Mouse (Mus musculus): Measurements from ENCODE around the gene Mtor.

DNA sequence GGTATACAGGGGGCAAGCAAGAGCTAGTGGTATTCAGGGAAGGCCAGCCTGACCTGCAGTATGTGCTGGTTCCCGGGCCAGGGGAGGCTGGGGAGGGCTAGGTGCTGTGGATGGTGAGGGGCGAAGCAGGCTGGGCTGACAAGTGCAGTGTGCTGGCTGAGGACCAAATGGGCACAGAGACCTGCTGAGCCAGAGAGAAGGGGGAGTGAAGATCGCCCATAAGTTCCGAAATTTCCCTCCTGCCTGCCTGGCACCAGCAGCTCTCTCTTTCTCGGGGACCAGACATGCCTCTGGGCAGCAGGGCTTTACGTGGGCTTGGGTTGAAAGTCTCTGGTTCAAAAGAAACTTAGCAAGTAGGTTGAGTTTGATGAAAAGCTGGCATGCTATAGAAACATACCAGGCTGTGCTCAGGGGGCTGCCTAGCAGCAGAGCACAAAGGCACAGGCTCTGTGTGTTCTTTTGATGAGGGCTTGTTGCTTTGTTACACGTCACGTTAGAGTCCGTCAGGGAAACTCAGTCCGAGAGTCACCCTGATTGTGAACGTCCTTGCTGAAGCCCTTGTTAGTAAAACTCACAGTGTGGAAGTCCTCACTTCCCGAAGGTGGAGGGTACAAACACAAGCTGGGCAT is 12.4 kb downstream of the Mtor start:
- TF ChIP-seq CTCF (IDR thresholded peaks at IDR 0.05; ENCODE audit: low read depth), result no peak
- TF ChIP-seq EP300 (IDR thresholded peaks at IDR 0.05; ENCODE audit: low read depth), result no peak
